Mouse (Mus musculus): Measurements from ENCODE around the gene Hist1h3b.

DNA sequence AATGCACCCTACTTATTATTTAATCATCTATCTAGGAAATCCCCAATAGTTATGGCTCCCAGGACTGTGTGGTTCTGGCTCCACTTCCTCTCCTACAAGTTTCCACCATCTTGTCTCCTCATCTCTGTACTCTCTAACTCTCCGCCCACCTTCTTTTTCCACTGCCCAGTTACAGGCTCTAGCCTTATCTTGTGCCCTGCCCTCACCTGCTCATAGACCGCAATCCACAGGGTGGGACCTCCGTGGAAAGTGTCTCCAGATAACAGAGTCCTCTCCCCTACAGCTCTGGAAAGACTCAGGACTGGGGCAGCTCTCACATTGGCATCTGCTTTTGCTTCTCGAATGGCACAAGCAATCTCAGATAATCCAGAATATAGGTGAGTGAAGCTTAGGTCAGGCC lies 27.0 kb downstream of the Hist1h3b start:
- TF ChIP-seq CTCF (IDR thresholded peaks at IDR 0.05; ENCODE audit: borderline replicate concordance, insufficient read depth, low read depth, low read length) = no peak
- TF ChIP-seq POLR2A (IDR thresholded peaks at IDR 0.05; ENCODE audit: borderline replicate concordance, insufficient read depth, low read length) = no peak
